Mouse (Mus musculus) embryonic facial prominence, embryonic 15.5 days (tissue): ENCODE results near the gene Ccpg1. TPM values are rescaled to one million over a fixed set of nuclear protein-coding genes. Genes with fewer than 3 reads are reported as not detected.
A peak's percentile ranks its signal among the peaks of the same experiment; 100 is the strongest.

Source experiments
- ATAC-seq: fragments of 200-750 bp; cut with Nextera tagmentation; 2 replicates; pipeline ENCODE4 v1.8.0; 2017; ENCODE audit warnings: low read depth, moderate TSS enrichment; ENCODE audit not compliant: insufficient number of reproducible peaks, low FRiP score, low TSS enrichment
- H3K27ac ChIP-seq: fragments of 300-500 bp; sonication (generic); replicated peaks from 2 replicates; pipeline ENCODE4 v1.5.1; 2015; ENCODE audit warnings: mild to moderate bottlenecking, inconsistent platforms
- H3K27me3 ChIP-seq: fragments of 300-500 bp; sonication (generic); 2 replicates; pipeline ENCODE4 v1.6.1; 2015; ENCODE audit warnings: inconsistent platforms
- H3K36me3 ChIP-seq: fragments of 300-500 bp; sonication (generic); 2 replicates; pipeline ENCODE4 v1.6.1; 2015; ENCODE audit warnings: mild to moderate bottlenecking, inconsistent platforms
- H3K4me1 ChIP-seq: fragments of 300-500 bp; sonication (generic); 2 replicates; pipeline ENCODE4 v1.6.1; 2015; ENCODE audit warnings: inconsistent platforms
- H3K4me2 ChIP-seq: fragments of 300-500 bp; sonication (generic); replicated peaks from 2 replicates; pipeline ENCODE4 v1.6.1; 2015; ENCODE audit warnings: mild to moderate bottlenecking, inconsistent platforms
- H3K4me3 ChIP-seq: fragments of 300-500 bp; sonication (generic); replicated peaks from 2 replicates; pipeline ENCODE4 v1.5.1; 2015; ENCODE audit warnings: mild to moderate bottlenecking, inconsistent platforms
- H3K9ac ChIP-seq: fragments of 300-500 bp; sonication (generic); 2 replicates; pipeline ENCODE4 v1.6.1; 2015; ENCODE audit warnings: inconsistent platforms
- H3K9me3 ChIP-seq: fragments of 300-500 bp; sonication (generic); replicated peaks from 2 replicates; pipeline ENCODE4 v1.6.1; 2016; ENCODE audit warnings: inconsistent platforms
- WGBS: fragments of 180-500 bp; shearing (Covaris S2); methylation state at CpG from one replicate; pipeline ENCODE4 v1.1.7; 2015; 5-methylcytosine and 5-hydroxymethylcytosine counted together
- microRNA-seq: library from miRNA; unstranded; fragments of <30 nt; microRNA quantifications from one replicate; pipeline ENCODE4, GENCODE M21; 2016; ENCODE audit warnings: borderline number of aligned reads
- polyA plus RNA-seq: library from polyadenylated mRNA; unstranded; fragments of >200 nt; fragmentation: Nextera tagmentation; extraction: Ambion mirVana; gene quantifications from 2 replicates; pipeline ENCODE4 v1.2.1, GENCODE M21; 2015

Gene Ccpg1
- polyA plus RNA-seq, 1 experiment from 2014 or later: 39.1 TPM

- no peak for ATAC-seq
- 16% methylated on average over 4 of the region's 4 CpGs for WGBS
Measured at GRCm38 (mm10) chr9:73048927-73049326, 63.7 kb downstream of the Ccpg1 start.

GRCm38 (mm10) chr9:73049833-73050232 lies 64.6 kb downstream of the Ccpg1 start:
- H3K9ac ChIP-seq: no peak overlapping the region
- no peak for ATAC-seq
- no peak overlapping the region for H3K4me3 ChIP-seq
- WGBS: 74% methylated on average over 5 of the region's 5 CpGs
- H3K27ac ChIP-seq: no peak overlapping the region
- H3K4me1 ChIP-seq: peaks cover 17% of the 10 kb centered on the region; the same call in 1 of the 2 replicates
- no peaks in the 10 kb centered on the region for H3K27me3 ChIP-seq
- H3K36me3 ChIP-seq: no peaks in the 10 kb centered on the region
- H3K4me2 ChIP-seq: no peak overlapping the region
- no peaks in the 10 kb centered on the region for H3K9me3 ChIP-seq

More at GRCm38 (mm10) chr9:73048927-73049326, 63.7 kb downstream of the Ccpg1 start:
- Histone ChIP-seq H3K9me3 (no peaks in the 10 kb centered on the region), H3K4me3 (no peak overlapping the region), H3K9ac (no peak overlapping the region), H3K4me1 (peaks cover 26% of the 10 kb centered on the region), H3K27ac (no peak overlapping the region), H3K27me3 (no peaks in the 10 kb centered on the region), H3K36me3 (no peaks in the 10 kb centered on the region), H3K4me2 (no peak overlapping the region)

- H3K9ac ChIP-seq: no peak overlapping the region
- H3K4me2 ChIP-seq: no peak overlapping the region
- no peak for ATAC-seq
- peaks cover 9% of the 10 kb centered on the region; the same call in 1 of the 2 replicates for H3K4me1 ChIP-seq
- no peaks in the 10 kb centered on the region for H3K9me3 ChIP-seq
- H3K4me3 ChIP-seq: no peak overlapping the region
- H3K27ac ChIP-seq: no peak overlapping the region
- no peaks in the 10 kb centered on the region for H3K27me3 ChIP-seq
- 49% methylated on average over 8 of the region's 8 CpGs for WGBS
- H3K36me3 ChIP-seq: no peaks in the 10 kb centered on the region
Measured at GRCm38 (mm10) chr9:73050606-73051005, 65.4 kb downstream of the Ccpg1 start.

- no peak for ATAC-seq
- Histone ChIP-seq H3K9me3 (no peaks in the 10 kb centered on the region), H3K27ac (no peak overlapping the region), H3K4me2 (no peak overlapping the region), H3K36me3 (no peaks in the 10 kb centered on the region), H3K4me3 (no peak overlapping the region), H3K4me1 (0 out of 2 replicates have a peak, but pooled peaks cover 6% of the 10 kb centered on the region), H3K9ac (no peak overlapping the region), H3K27me3 (no peaks in the 10 kb centered on the region)
- 58% methylated on average over 10 of the region's 10 CpGs for WGBS
Measured at GRCm38 (mm10) chr9:73055441-73055911, 70.2 kb downstream of the Ccpg1 start.

GRCm38 (mm10) chr9:73059224-73059623 lies 74.0 kb downstream of the Ccpg1 start:
- Histone ChIP-seq H3K4me3 (no peak overlapping the region), H3K4me2 (no peak overlapping the region), H3K36me3 (no peaks in the 10 kb centered on the region), H3K9me3 (no peaks in the 10 kb centered on the region), H3K27me3 (no peaks in the 10 kb centered on the region), H3K4me1 (peaks cover 11% of the 10 kb centered on the region), H3K27ac (no peak overlapping the region), H3K9ac (no peak overlapping the region)
- ATAC-seq: no peak
- WGBS: 82% methylated on average over 4 of the region's 4 CpGs

- H3K27ac ChIP-seq: peak overlapping the region; percentile 48; the same call in 1 of the 2 replicates
- ATAC-seq: no peak
- H3K9ac ChIP-seq: no peak overlapping the region
- H3K9me3 ChIP-seq: no peaks in the 10 kb centered on the region
- no peaks in the 10 kb centered on the region for H3K36me3 ChIP-seq
- peak overlapping the region; percentile 3; the same call in 1 of the 2 replicates for H3K4me3 ChIP-seq
- H3K4me2 ChIP-seq: peak overlapping the region; percentile 40
- peaks cover 32% of the 10 kb centered on the region for H3K4me1 ChIP-seq
- 15% methylated on average over 15 of the region's 15 CpGs for WGBS
- H3K27me3 ChIP-seq: no peaks in the 10 kb centered on the region
Measured at GRCm38 (mm10) chr9:73063621-73064290, 78.5 kb downstream of the Ccpg1 start.

Small RNAs within 50 kb of the gene (microRNA-seq; reads per million reads assigned to microRNA genes)
- not detected for gene Gm27353

Other genes with a start within 250 kb of the Ccpg1 start
- 1.1 and 1.2 TPM in 2 replicates for gene Prtg, start 178.6 kb upstream of the Ccpg1 start, polyA plus RNA-seq
- 7.5 and 7.6 TPM in 2 replicates for gene Pygo1, start 59.8 kb upstream of the Ccpg1 start, polyA plus RNA-seq
- 2.0 and 3.6 TPM in 2 replicates for gene Dyx1c1, start 26.6 kb upstream of the Ccpg1 start, polyA plus RNA-seq
- gene Gm44503, start 26.6 kb upstream of the Ccpg1 start, polyA plus RNA-seq: not detected in 2 replicates
- gene Ccpg1os, start within 50 bp of the Ccpg1 start, polyA plus RNA-seq: 27.9 and 35.2 TPM in 2 replicates
- 12.0 and 15.0 TPM in 2 replicates for gene Pigb, start 54.9 kb downstream of the Ccpg1 start, polyA plus RNA-seq
- gene Rab27a, start 59.4 kb downstream of the Ccpg1 start, polyA plus RNA-seq: 9.5 and 10.9 TPM in 2 replicates
- gene Khdc3, start 116.4 kb downstream of the Ccpg1 start, polyA plus RNA-seq: not detected in 2 replicates
- gene Gm20509, start 117.0 kb downstream of the Ccpg1 start, polyA plus RNA-seq: not detected in 2 replicates
- 102 and 105 TPM in 2 replicates for gene Rsl24d1, start 128.0 kb downstream of the Ccpg1 start, polyA plus RNA-seq